Mouse (Mus musculus) heart, postnatal 0 days (tissue): ENCODE measurements around the gene Spi1. TPM values are rescaled to one million over a fixed set of nuclear protein-coding genes. Genes with fewer than 3 reads are reported as not detected.

Experiments used
- ATAC-seq: fragments of 200-750 bp; cut with Nextera tagmentation; 2 replicates; pipeline ENCODE4 v1.8.0; 2017; ENCODE audit warnings: low read depth, moderate number of reproducible peaks, moderate library complexity; ENCODE audit not compliant: insufficient read depth
- DNase-seq: peaks from one replicate; pipeline ENCODE4 v3.0.0-alpha.2; 2016; ENCODE audit warnings: low spot score
- H3K27ac ChIP-seq: fragments of 300-500 bp; sonication (generic); 2 replicates; pipeline ENCODE4 v1.5.1; 2014; ENCODE audit warnings: low read depth, mild to moderate bottlenecking
- H3K27me3 ChIP-seq: fragments of 300-500 bp; sonication (generic); 2 replicates; pipeline ENCODE4 v1.6.1; 2014; ENCODE audit warnings: low read length, mixed read lengths; ENCODE audit not compliant: control insufficient read depth, insufficient read depth
- H3K36me3 ChIP-seq: fragments of 300-500 bp; sonication (generic); replicated peaks from 2 replicates; pipeline ENCODE4 v1.6.1; 2014; ENCODE audit warnings: low read length, mixed read lengths; ENCODE audit not compliant: control insufficient read depth, insufficient read depth
- H3K4me1 ChIP-seq: fragments of 300-500 bp; sonication (generic); 2 replicates; pipeline ENCODE4 v1.6.1; 2014; ENCODE audit warnings: antibody characterized with exemption; ENCODE audit not compliant: control insufficient read depth, insufficient read depth
- H3K4me2 ChIP-seq: fragments of 300-500 bp; sonication (generic); 2 replicates; pipeline ENCODE4 v1.6.1; 2014; ENCODE audit warnings: low read depth, mild to moderate bottlenecking, low read length, moderate library complexity
- H3K4me3 ChIP-seq: fragments of 300-500 bp; sonication (generic); 2 replicates; pipeline ENCODE4 v1.5.1; 2014; ENCODE audit warnings: low read depth, low read length
- H3K9ac ChIP-seq: fragments of 300-500 bp; sonication (generic); replicated peaks from 2 replicates; pipeline ENCODE4 v1.6.1; 2014; ENCODE audit warnings: low read depth, low read length, mixed read lengths
- H3K9me3 ChIP-seq: fragments of 300-500 bp; sonication (generic); replicated peaks from 2 replicates; pipeline ENCODE4 v1.6.1; 2016; ENCODE audit warnings: low read length; ENCODE audit not compliant: control insufficient read depth
- CTCF ChIP-seq: IDR thresholded peaks from 2 replicates; pipeline ENCODE4 v1.5.1; 2016; ENCODE audit warnings: antibody characterized with exemption, control low read depth, low read depth
- EP300 ChIP-seq: IDR thresholded peaks from 2 replicates; pipeline ENCODE4 v1.6.1; 2016; ENCODE audit warnings: antibody characterized with exemption, low read depth
- WGBS: fragments of 180-500 bp; shearing (Covaris S2); extraction: QIAGEN DNeasy Blood & Tissue Kit; methylation state at CpG from one replicate; pipeline ENCODE4 v1.1.7; 2014; 5-methylcytosine and 5-hydroxymethylcytosine counted together
- polyA plus RNA-seq: library from polyadenylated mRNA; unstranded; fragments of >200 nt; fragmentation: Nextera tagmentation; extraction: Ambion mirVana; gene quantifications from 2 replicates; pipeline ENCODE4 v1.2.1, GENCODE M21; 2015
- total RNA-seq: library from RNA; depleted of rRNA; stranded (reverse); fragments of >200 nt; gene quantifications from 2 replicates; pipeline ENCODE4 v1.2.3, GENCODE M21; 2014; ENCODE audit warnings: low replicate concordance

Gene Spi1
- total and polyA plus RNA-seq, 2 experiments from 2014 or later: 2.5 to 3.1 TPM

GRCm38 (mm10) chr2:91116842-91117241, 34.7 kb downstream of the Spi1 start:
- Histone ChIP-seq H3K4me2 (peak overlapping the region; percentile 79), H3K27ac (peak overlapping the region; percentile 98), H3K4me3 (no peak overlapping the region), H3K36me3 (peaks cover 19% of the 10 kb centered on the region), H3K4me1 (peaks cover 16% of the 10 kb centered on the region; the same call in 1 of the 2 replicates), H3K9ac (no peak overlapping the region), H3K9me3 (no peaks in the 10 kb centered on the region), H3K27me3 (no peaks in the 10 kb centered on the region)
- DNase-seq (no peak), ATAC-seq (no peak)
- no peak for TF ChIP-seq EP300
- TF ChIP-seq CTCF: no peak
- WGBS: 27% methylated on average over 5 of the region's 5 CpGs

GRCm38 (mm10) chr2:91117585-91118275, 35.5 kb downstream of the Spi1 start, which contains the start of gene Mybpc3:
Mybpc3 (plus strand) TSS chr2:91118144.
- DNase-seq: peak; percentile 89
- Histone ChIP-seq H3K27me3 (no peaks in the 10 kb centered on the region), H3K4me1 (peaks cover 17% of the 10 kb centered on the region; the same call in 1 of the 2 replicates), H3K9ac (peak within 1 kb of the TSS; percentile 88), H3K4me3 (peak within 1 kb of the TSS; percentile 65), H3K27ac (peak within 1 kb of the TSS; percentile 98), H3K36me3 (peaks cover 28% of the 10 kb centered on the region), H3K9me3 (no peaks in the 10 kb centered on the region), H3K4me2 (peak within 1 kb of the TSS; percentile 79)
- ATAC-seq: peak; percentile 74
- TF ChIP-seq EP300 (peak; percentile 91), CTCF (no peak)
- WGBS: 29% methylated on average over 11 of the region's 11 CpGs

GRCm38 (mm10) chr2:91118647-91119046, 36.5 kb downstream of the Spi1 start:
- peak overlapping the region; percentile 79 for H3K4me2 ChIP-seq
- H3K36me3 ChIP-seq: peaks cover 37% of the 10 kb centered on the region
- ATAC-seq (peak; percentile 77), DNase-seq (peak; percentile 92)
- no peak; the same call in 1 of the 2 replicates for TF ChIP-seq EP300
- TF ChIP-seq CTCF: no peak
- WGBS: 25% methylated on average over 1 of the region's 1 CpGs
- no peaks in the 10 kb centered on the region for H3K9me3 ChIP-seq
- no peaks in the 10 kb centered on the region for H3K27me3 ChIP-seq
- peak overlapping the region; percentile 65 for H3K4me3 ChIP-seq
- peaks cover 20% of the 10 kb centered on the region; the same call in 1 of the 2 replicates for H3K4me1 ChIP-seq
- peak overlapping the region; percentile 98 for H3K27ac ChIP-seq
- peak overlapping the region; percentile 88 for H3K9ac ChIP-seq

DNA sequence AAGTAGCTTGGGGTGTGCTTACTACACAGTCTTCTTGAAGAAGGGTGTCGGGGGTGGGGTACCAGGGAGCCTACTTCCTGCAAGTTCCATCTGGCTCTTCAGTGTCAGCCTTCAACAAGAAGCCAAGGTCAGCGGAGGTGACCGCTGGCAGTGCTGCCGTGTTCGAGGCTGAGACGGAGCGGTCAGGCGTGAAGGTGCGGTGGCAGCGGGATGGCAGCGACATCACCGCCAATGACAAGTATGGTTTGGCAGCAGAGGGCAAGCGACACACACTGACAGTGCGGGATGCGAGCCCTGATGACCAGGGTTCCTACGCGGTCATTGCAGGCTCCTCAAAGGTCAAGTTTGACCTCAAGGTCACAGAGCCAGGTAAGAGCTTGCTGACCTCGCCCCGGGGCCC, 36.9 kb downstream of the Spi1 start:
- Histone ChIP-seq H3K27ac (peak overlapping the region; percentile 98), H3K36me3 (peaks cover 41% of the 10 kb centered on the region), H3K27me3 (no peaks in the 10 kb centered on the region), H3K9ac (peak overlapping the region; percentile 88), H3K4me1 (peaks cover 20% of the 10 kb centered on the region; the same call in 1 of the 2 replicates), H3K4me2 (peak overlapping the region; percentile 79), H3K9me3 (no peaks in the 10 kb centered on the region), H3K4me3 (peak overlapping the region; percentile 65)
- 55% methylated on average over 19 of the region's 19 CpGs for WGBS
- TF ChIP-seq CTCF (no peak), EP300 (no peak)
- ATAC-seq (no peak), DNase-seq (no peak)

DNA sequence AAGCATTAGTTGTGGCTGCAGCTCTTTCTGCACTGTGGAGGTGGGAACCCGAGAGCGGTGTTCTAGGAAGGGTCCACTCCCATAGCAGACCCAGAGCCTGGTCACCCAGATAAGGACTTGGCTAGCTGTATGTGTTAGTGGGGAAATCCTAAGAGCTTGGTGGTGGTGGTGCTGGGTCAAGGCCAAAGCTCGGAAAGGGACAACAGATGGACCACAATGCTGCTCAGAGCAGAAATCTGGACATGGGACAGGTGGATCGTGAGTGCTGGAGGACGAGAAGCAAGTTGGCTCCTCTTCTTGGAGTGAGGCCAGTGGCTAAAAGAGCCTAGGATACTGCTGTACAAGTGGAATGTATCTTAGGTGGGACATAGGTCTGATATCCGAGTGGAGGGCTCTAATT, 37.4 kb downstream of the Spi1 start:
- ATAC-seq (peak; percentile 2; the same call in 1 of the 2 replicates), DNase-seq (peak; percentile 23)
- 34% methylated on average over 6 of the region's 6 CpGs for WGBS
- Histone ChIP-seq H3K4me3 (peak overlapping the region; percentile 65), H3K4me2 (peak overlapping the region; percentile 79), H3K9ac (peak overlapping the region; percentile 88), H3K9me3 (no peaks in the 10 kb centered on the region), H3K36me3 (peaks cover 46% of the 10 kb centered on the region), H3K27ac (peak overlapping the region; percentile 98), H3K4me1 (peaks cover 20% of the 10 kb centered on the region; the same call in 1 of the 2 replicates), H3K27me3 (no peaks in the 10 kb centered on the region)
- TF ChIP-seq CTCF (no peak), EP300 (no peak)
